Mouse (Mus musculus) small intestine, adult 2 months (tissue): ENCODE measurements at regions not wholly inside any gene's neighbourhood (a gene's known extent, or its start where the extent isn't known, plus 50 kb on each side); places are given as distances from the start of the nearest gene placed in this dataset.

Experiments used
- H3K27ac ChIP-seq: fragments of 200-500 bp; 2 replicates; pipeline ENCODE4 v1.5.1; 2012; ENCODE audit warnings: low read depth, low read length, control low read depth, inconsistent platforms; ENCODE audit not compliant: insufficient read depth
- H3K27me3 ChIP-seq: fragments of 200-500 bp; 2 replicates; pipeline ENCODE4 v1.6.1; 2012; ENCODE audit warnings: mild to moderate bottlenecking, moderate library complexity, low read length, inconsistent platforms; ENCODE audit not compliant: control insufficient read depth, insufficient read depth
- H3K36me3 ChIP-seq: fragments of 200-500 bp; 2 replicates; pipeline ENCODE4 v1.6.1; 2012; ENCODE audit warnings: mild to moderate bottlenecking, low read length, control low read depth, inconsistent platforms; ENCODE audit not compliant: control insufficient read depth, insufficient read depth
- H3K4me1 ChIP-seq: fragments of 200-500 bp; 2 replicates; pipeline ENCODE4 v1.6.1; 2012; ENCODE audit warnings: low read length, inconsistent platforms, mixed read lengths; ENCODE audit not compliant: control insufficient read depth, insufficient read depth, insufficient read length
- H3K4me3 ChIP-seq: fragments of 200-500 bp; 2 replicates; pipeline ENCODE4 v1.5.1; 2012; ENCODE audit warnings: low read depth, mild to moderate bottlenecking, control low read depth, inconsistent platforms, low read length, moderate library complexity
- CTCF ChIP-seq: fragments of 200-500 bp; IDR thresholded peaks from 2 replicates; pipeline ENCODE4 v1.5.1; 2012; ENCODE audit warnings: low read depth, mild to moderate bottlenecking, control low read depth, inconsistent platforms, low read length, moderate library complexity, mixed read lengths; ENCODE audit not compliant: insufficient replicate concordance, insufficient read length; ENCODE audit errors: extremely low read depth
- POLR2A ChIP-seq: fragments of 200-500 bp; IDR thresholded peaks from 2 replicates; pipeline ENCODE4 v1.6.1; 2012; ENCODE audit warnings: low read depth, mild to moderate bottlenecking, control low read depth, inconsistent platforms, low read length, moderate library complexity
- WGBS: fragments of 180-500 bp; shearing (Covaris S2); methylation state at CpG from one replicate; pipeline ENCODE4 v1.1.7; 2018; 5-methylcytosine and 5-hydroxymethylcytosine counted together

GRCm38 (mm10) chr16:29945891-29946598 is 118.1 kb upstream of the Hes1 start:
- WGBS, result 1% methylated on average over 39 of the region's 39 CpGs
- Histone ChIP-seq H3K27ac (peak overlapping the region; percentile 83), H3K4me1 (peaks cover 26% of the 10 kb centered on the region; the same call in 1 of the 2 replicates), H3K36me3 (no peaks in the 10 kb centered on the region), H3K27me3 (no peaks in the 10 kb centered on the region), H3K4me3 (peak overlapping the region; percentile 48)
- TF ChIP-seq POLR2A, result peak; percentile 27
- TF ChIP-seq CTCF, result no peak

DNA sequence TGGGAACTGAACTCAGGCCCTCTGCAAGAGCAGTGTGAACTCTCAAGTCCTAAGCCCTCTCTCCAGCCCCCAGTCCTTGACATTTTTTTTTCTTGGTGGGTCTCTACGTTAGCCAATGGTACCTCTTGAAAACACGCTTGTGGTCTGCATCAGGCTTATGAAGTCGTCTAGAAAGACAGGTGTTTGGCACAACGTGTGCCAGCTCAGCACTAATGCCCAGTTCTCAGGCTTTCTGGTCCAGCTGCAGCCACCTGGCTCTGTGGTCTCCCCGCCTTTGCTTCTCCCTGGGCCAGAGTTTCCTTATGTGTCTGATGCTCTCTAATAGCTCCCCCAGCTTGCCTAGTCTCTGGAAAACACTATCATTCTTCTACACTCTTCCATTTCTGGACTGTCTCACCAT is 117.2 kb upstream of the Hes1 start:
- H3K4me3 ChIP-seq, result no peak overlapping the region
- peaks cover 26% of the 10 kb centered on the region; the same call in 1 of the 2 replicates for H3K4me1 ChIP-seq
- H3K36me3 ChIP-seq, result no peaks in the 10 kb centered on the region
- no peaks in the 10 kb centered on the region for H3K27me3 ChIP-seq
- H3K27ac ChIP-seq, result peak overlapping the region; percentile 12; the same call in 1 of the 2 replicates
- 49% methylated on average over 5 of the region's 5 CpGs for WGBS
- TF ChIP-seq CTCF, result no peak
- TF ChIP-seq POLR2A, result no peak

DNA sequence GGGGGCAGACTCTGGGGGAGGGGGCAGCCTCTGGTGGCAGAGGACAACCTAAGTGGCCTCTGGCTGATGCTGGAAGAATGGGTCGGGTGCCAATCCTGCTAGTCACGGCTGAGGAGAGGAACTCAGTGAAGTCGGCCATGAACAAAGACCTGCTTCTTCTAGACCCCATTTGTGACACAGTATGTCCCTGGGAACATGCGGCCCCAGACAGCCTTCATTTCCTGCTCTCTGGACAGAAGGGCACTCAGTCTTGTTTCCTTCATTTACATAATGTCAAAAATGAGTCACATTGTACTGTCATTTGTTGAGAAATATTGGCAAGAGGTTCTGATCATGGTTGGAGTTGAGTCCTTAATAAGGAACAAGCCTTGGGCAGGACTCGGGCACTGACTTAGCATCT is 116.5 kb upstream of the Hes1 start:
- TF ChIP-seq POLR2A (no peak), CTCF (no peak)
- peaks cover 26% of the 10 kb centered on the region; the same call in 1 of the 2 replicates for H3K4me1 ChIP-seq
- no peaks in the 10 kb centered on the region for H3K27me3 ChIP-seq
- H3K4me3 ChIP-seq, result no peak overlapping the region
- 78% methylated on average over 5 of the region's 5 CpGs for WGBS
- no peaks in the 10 kb centered on the region for H3K36me3 ChIP-seq
- no peak overlapping the region for H3K27ac ChIP-seq

DNA sequence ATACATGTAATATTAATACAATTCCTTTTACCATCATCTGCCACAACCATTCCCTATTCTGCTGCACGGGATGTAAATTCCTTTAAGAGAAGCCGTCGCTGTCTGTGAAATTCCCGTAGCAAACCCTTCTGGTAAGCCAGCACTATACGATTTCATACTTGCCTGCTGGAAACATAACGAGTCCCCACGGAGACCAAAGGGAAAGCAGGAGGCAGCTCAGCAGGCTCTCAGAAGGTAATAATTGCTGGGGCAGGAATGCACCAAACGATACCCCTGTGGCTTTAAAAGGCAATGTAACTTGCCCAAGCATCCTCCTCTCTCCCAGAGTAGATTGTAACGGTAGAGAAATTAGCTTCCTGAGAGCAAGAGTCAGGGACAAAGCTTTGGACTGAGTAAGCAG is 114.0 kb upstream of the Hes1 start:
- TF ChIP-seq POLR2A (no peak), CTCF (no peak)
- WGBS, result 89% methylated on average over 9 of the region's 9 CpGs
- Histone ChIP-seq H3K27me3 (no peaks in the 10 kb centered on the region), H3K36me3 (no peaks in the 10 kb centered on the region), H3K4me3 (no peak overlapping the region), H3K4me1 (peaks cover 18% of the 10 kb centered on the region; the same call in 1 of the 2 replicates), H3K27ac (no peak overlapping the region)

DNA sequence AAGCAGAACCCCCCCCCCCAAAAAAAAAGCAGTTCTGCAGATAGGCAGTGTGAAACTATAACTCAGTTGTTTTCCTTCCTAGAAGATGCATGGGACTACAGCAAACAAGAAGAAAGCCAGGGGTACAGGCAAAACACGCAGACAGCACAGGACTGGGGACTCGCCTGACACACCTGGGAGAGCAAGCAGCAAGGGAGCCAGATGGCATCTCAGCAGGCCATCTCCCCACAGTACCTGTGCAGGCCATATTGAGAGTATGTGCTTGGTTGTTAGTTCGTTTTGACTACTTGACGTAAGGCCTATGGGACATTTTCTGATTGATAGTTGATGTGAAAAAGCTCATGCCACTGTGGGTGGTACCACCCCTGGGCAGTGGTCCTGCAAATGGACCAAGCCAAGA is 113.4 kb upstream of the Hes1 start:
- Histone ChIP-seq H3K4me1 (peaks cover 16% of the 10 kb centered on the region; the same call in 1 of the 2 replicates), H3K4me3 (no peak overlapping the region), H3K27ac (no peak overlapping the region), H3K36me3 (no peaks in the 10 kb centered on the region), H3K27me3 (no peaks in the 10 kb centered on the region)
- TF ChIP-seq POLR2A, result no peak
- TF ChIP-seq CTCF, result no peak
- WGBS, result 97% methylated on average over 4 of the region's 4 CpGs

- Histone ChIP-seq H3K27me3 (no peaks in the 10 kb centered on the region), H3K27ac (no peak overlapping the region), H3K36me3 (no peaks in the 10 kb centered on the region), H3K4me3 (no peak overlapping the region), H3K4me1 (no peaks in the 10 kb centered on the region; the same call in 1 of the 2 replicates)
- WGBS, result 48% methylated on average over 10 of the region's 10 CpGs
- TF ChIP-seq POLR2A, result no peak
Measured at GRCm38 (mm10) chr16:29954700-29955099, 109.5 kb upstream of the Hes1 start.

GRCm38 (mm10) chr16:29956904-29957303 is 107.3 kb upstream of the Hes1 start:
- Histone ChIP-seq H3K36me3 (no peaks in the 10 kb centered on the region), H3K4me3 (no peak overlapping the region), H3K27me3 (no peaks in the 10 kb centered on the region), H3K4me1 (no peaks in the 10 kb centered on the region; the same call in 1 of the 2 replicates), H3K27ac (no peak overlapping the region)
- TF ChIP-seq CTCF (no peak), POLR2A (no peak)
- 91% methylated on average over 7 of the region's 7 CpGs for WGBS
